Mouse (Mus musculus) bone marrow, adult 2 months (tissue): ENCODE measurements around the gene Aatf. TPM values are rescaled to one million over a fixed set of nuclear protein-coding genes. Genes with fewer than 3 reads are reported as not detected.

Experiments used
- H3K27ac ChIP-seq: fragments of 200-500 bp; 2 replicates; pipeline ENCODE4 v1.5.1; 2012; ENCODE audit warnings: low read depth, mild to moderate bottlenecking, control low read depth, inconsistent platforms, low read length; ENCODE audit not compliant: control insufficient read depth, poor library complexity, insufficient read depth
- H3K4me1 ChIP-seq: fragments of 200-500 bp; 2 replicates; pipeline ENCODE4 v1.6.1; 2011; ENCODE audit warnings: low read length; ENCODE audit not compliant: control insufficient read depth, insufficient read depth
- H3K4me3 ChIP-seq: fragments of 200-500 bp; replicated peaks from 2 replicates; pipeline ENCODE3; 2011; ENCODE audit warnings: mild to moderate bottlenecking, low read depth, low read length, control low read depth; ENCODE audit not compliant: control insufficient read depth
- CTCF ChIP-seq: fragments of 200-500 bp; IDR thresholded peaks from 2 replicates; pipeline ENCODE4 v1.5.1; 2011; ENCODE audit warnings: low read length, control low read depth; ENCODE audit not compliant: control insufficient read depth, insufficient read depth
- POLR2A ChIP-seq: fragments of 200-500 bp; IDR thresholded peaks from 2 replicates; pipeline ENCODE4 v1.6.1; 2011; ENCODE audit warnings: low read depth, mild to moderate bottlenecking, control low read depth, low read length, borderline replicate concordance; ENCODE audit not compliant: control insufficient read depth
- WGBS: fragments of 180-500 bp; shearing (Covaris S2); methylation state at CpG from one replicate; pipeline ENCODE4 v1.1.7; 2018; 5-methylcytosine and 5-hydroxymethylcytosine counted together
- polyA plus RNA-seq: library from polyadenylated mRNA; stranded (reverse); fragments of >200 nt; gene quantifications from 2 replicates; pipeline ENCODE4 v1.2.4, GENCODE M21; 2011; ENCODE audit warnings: low replicate concordance; ENCODE audit not compliant: missing spikeins, insufficient read depth, insufficient read length

Aatf gene
- polyA plus RNA-seq, 1 experiment: 26.2 TPM

DNA sequence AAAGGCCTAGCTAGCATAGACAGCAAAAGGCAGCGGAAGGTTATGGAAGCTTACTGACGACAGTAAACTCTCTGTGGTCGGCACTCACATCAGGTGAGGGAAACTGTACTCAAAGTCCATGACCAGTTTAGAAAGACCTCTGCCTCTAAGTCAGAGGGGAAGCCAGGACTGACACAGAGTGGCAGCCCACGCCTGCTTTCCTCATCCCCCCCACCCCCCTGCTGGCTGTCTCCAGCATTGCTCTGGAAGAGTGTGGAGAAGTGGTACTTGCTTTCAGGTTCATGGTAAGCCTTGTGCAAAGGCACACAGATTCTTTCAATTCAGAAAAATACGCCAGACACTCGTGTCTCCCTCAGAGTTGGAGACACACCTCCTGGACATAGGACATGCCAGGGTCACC is 78.4 kb downstream of the Aatf start:
- TF ChIP-seq POLR2A: no peak
- no peak for TF ChIP-seq CTCF
- Histone ChIP-seq H3K27ac (no peak overlapping the region; the same call in 1 of the 2 replicates), H3K4me1 (no peaks in the 10 kb centered on the region), H3K4me3 (no peak overlapping the region)
- 80% methylated on average over 6 of the region's 6 CpGs for WGBS

DNA sequence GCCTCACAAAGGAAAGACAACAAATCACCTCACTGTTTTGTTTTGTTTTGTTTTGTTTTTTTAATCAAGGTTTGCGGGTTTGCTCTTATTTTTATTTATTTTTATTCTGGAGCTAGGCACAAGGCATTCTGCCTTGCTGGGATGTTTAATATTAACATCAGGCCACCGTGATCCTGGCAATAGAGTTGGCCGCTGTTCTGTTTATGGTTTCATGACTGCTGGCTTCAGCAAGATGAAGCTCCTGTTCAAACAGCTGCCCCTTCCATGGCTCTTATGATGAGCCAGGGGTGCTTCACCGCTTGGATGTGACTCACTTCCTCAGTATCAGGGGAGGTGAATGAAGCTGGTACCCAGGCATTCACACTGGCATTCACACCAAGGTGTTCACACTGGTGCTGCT is 83.0 kb downstream of the Aatf start:
- Histone ChIP-seq H3K4me1 (no peaks in the 10 kb centered on the region), H3K27ac (no peak overlapping the region), H3K4me3 (no peak overlapping the region)
- WGBS: 86% methylated on average over 4 of the region's 4 CpGs
- TF ChIP-seq POLR2A: no peak
- no peak for TF ChIP-seq CTCF

DNA sequence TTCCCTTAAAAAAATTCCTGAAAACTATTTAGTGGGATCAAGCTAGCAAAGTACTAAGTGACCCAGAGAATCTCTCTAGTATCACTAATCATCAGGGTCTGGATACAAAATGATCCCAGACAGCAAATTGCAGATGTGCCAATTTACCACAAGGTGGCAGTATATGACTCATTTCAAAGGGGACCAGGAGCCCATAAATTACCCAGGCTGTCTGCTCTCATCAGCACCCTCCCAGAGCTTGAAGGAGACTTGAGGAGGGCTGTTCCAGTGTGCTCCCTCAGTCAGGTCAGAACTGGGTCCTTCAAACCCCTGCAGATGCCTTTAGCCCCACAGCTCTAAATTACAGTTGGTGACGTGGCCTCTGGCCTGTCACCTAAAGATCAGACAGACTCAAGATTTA is 83.7 kb downstream of the Aatf start:
- no peak for TF ChIP-seq POLR2A
- peak; percentile 46 for TF ChIP-seq CTCF
- no peak overlapping the region for H3K4me3 ChIP-seq
- H3K27ac ChIP-seq: no peak overlapping the region
- WGBS: 90% methylated on average over 1 of the region's 1 CpGs
- no peaks in the 10 kb centered on the region for H3K4me1 ChIP-seq

DNA sequence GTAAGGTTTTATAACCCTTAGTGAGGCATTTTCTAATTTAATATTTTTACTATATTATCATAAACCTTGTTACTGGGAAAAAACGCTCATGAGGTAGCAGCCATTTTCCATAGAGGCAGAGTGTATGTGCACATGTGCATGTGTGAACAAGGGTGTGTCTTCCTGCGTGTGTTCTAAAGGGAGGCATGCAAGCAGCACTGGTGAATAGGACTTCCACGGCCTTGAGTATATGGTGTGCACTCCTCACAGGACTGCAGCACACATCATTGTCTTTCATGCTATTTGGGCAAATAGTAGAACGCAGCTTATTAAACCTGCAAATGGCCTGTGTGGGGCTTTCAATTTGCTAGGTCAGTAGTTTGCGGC is 86.7 kb downstream of the Aatf start:
- Histone ChIP-seq H3K4me1 (no peaks in the 10 kb centered on the region), H3K4me3 (no peak overlapping the region), H3K27ac (no peak overlapping the region)
- 88% methylated on average over 5 of the region's 5 CpGs for WGBS
- TF ChIP-seq POLR2A: no peak
- TF ChIP-seq CTCF: no peak

DNA sequence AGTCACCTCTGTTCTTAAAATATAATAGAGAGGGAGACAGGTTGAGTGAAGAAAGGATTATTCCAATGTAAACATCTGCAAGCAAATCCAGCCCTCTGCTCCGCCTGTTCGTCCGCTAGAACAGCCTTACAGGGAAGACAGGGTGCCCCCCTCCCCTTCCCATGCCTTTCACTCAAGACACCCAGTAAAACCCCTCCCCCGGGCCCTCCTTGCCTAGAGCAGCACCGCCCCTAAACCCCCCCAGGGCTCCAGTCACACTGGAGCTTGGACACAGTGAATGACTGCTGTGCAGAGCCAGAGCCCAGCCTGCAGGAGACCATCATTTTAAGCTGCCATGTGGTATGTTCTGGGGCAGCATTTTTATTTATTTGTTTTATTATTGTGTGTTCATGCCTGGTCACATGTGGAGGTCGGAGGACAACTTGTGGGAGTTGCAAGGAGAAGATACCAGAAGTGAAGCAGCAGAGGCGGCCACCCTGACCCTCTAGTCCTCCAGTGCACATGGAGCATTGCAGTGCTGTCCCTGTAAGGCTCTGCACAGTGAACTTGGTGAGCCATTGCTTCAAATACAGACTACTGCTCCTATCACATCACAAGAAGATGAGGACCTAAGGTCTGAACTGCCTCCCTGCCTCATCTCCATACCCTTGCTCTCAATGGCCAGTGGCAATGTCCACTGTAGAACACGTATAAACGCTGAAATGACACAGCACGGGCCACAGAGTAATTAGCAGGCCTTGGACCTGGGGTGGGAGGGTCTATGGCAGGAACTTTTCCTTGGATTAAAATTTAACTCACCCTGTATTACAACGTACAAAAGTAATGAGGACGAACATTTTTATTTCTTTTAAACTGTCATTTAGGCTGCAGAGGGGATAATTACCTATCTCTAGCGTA is 87.3 kb downstream of the Aatf start:
- WGBS: 87% methylated on average over 13 of the region's 13 CpGs
- Histone ChIP-seq H3K4me1 (no peaks in the 10 kb centered on the region), H3K4me3 (no peak overlapping the region), H3K27ac (no peak overlapping the region)
- TF ChIP-seq CTCF (no peak), POLR2A (no peak)

DNA sequence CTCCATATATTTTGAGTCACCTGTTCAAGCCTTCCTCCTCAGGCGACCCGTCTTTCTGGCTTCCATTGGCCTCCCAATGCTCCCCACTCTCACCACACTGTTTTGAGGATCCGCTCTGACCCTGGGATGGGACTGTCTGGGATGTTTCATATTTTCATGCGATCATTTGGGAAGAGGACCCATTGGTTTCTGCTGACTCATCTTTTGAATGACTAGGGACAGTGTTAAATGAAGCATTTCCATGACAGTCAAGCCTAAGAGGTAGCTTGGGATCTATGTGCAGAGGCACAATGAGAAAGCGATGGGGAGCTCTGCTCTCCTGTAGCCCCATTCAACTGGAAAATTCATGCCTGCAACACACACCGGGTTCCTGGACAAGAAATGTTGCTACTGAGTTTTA is 92.5 kb downstream of the Aatf start:
- Histone ChIP-seq H3K4me1 (no peaks in the 10 kb centered on the region), H3K4me3 (no peak overlapping the region), H3K27ac (no peak overlapping the region)
- TF ChIP-seq CTCF (no peak), POLR2A (no peak)
- WGBS: 85% methylated on average over 6 of the region's 6 CpGs

DNA sequence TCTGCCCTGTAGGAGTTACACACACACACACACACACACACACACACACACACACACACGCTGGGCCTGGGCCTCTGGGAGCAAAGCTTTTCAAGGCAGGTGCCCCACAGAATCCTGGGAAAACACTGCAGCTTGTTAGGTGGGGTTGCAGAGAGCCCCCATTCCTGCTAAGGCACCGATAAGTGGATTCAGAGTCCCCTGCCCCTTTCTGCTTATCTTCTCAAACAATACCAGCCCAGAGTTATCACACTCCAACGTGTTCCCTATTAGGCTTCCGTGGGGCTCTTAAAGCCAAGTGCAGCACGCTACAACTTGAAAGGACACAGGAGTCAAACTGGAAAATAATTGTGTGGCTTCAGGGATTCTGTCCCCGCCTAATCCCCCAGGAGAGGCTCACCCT is 100.2 kb downstream of the Aatf start:
- Histone ChIP-seq H3K4me1 (no peaks in the 10 kb centered on the region), H3K27ac (no peak overlapping the region), H3K4me3 (no peak overlapping the region)
- TF ChIP-seq CTCF (no peak), POLR2A (no peak)
- 66% methylated on average over 6 of the region's 6 CpGs for WGBS

DNA sequence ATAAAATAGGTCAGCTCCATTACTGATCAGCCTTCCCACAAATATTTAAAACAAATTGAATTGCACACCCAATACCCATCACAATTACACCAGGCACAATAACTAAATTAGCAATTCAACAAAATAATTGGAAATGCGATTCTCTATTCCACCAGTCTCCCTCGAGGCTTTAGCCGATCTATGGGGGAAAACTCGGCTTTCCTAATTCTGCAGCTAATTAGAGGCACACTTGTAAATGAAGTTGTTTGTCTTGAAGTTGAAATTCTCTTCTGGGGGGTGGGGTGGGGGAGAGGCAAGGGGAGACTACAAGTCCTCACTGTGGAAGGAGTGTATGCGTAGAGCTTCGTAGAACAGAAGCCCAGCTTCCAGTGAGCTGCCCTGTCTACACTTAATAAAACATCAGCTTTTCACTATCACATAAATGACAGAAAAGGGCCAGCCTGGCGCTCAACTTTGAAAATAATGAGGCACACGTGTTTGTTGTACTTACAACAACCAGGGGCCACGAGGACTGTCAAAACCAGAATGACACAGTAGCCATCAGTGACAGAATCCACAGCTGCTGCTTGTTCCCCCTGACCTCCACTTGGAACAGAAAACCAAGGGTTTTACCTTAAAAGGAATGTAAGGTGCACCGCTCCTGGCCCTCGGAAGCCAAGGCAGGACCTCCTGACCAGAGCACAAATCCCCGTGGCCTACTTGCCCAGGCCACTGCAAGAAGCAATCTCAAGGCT is 101.0 kb downstream of the Aatf start:
- Histone ChIP-seq H3K4me3 (no peak overlapping the region), H3K27ac (no peak overlapping the region), H3K4me1 (no peaks in the 10 kb centered on the region)
- WGBS: 88% methylated on average over 12 of the region's 12 CpGs
- no peak for TF ChIP-seq CTCF
- no peak for TF ChIP-seq POLR2A

DNA sequence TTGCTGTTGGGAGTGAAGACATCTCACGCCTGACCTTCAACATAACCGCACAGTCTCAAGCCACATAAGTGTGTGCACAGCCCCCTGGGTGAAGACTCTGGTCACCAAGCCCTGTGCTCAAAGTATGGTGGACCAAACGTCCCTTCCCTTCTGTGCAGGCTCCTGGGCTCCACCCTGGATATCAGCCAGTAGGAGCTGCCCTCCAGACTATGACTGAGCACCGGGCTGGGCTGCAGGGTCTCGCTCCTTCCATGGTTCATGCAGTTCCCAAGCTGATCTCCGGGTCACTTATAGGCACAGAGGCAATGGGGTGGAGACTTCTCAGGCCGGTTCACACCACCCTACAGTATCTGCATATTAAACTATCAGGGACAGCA is 101.7 kb downstream of the Aatf start:
- no peaks in the 10 kb centered on the region for H3K4me1 ChIP-seq
- no peak for TF ChIP-seq POLR2A
- TF ChIP-seq CTCF: no peak

More for the DNA sequence above, 101.7 kb downstream of the Aatf start:
- 61% methylated on average over 7 of the region's 7 CpGs for WGBS
- H3K4me3 ChIP-seq: no peak overlapping the region
- H3K27ac ChIP-seq: no peak overlapping the region
